Mouse (Mus musculus): ENCODE measurements around the gene Grk3.

The Grk3 gene

GRCm38 (mm10) chr5:112932878-112933567 is 82.6 kb downstream of the Grk3 start:
- no peak for DNase-seq

DNA sequence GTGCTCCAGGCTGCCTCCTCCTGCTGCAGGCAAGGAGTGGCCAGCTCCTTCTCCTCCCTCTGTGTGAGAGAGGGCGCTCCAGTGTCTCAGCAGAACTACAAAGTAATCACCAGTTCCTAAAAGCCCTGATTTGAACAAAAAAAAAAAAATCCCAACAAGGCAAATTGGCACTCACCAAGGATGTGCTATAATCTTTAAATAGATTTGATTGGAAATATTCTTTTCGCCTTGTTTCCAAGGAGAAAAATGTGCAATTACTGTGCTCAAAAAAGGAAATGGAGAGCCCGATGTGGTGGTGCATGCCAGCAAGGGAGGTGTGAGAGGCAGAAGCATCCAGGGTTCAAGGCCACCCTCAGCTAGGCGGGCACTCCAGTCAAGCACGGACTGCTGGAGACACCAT is 83.7 kb downstream of the Grk3 start:
- no peak for DNase-seq

GRCm38 (mm10) chr5:112928201-112928881 is 87.2 kb downstream of the Grk3 start:
- DNase-seq, result no peak

- DNase-seq, result no peak
Measured at GRCm38 (mm10) chr5:112925422-112925821, 90.2 kb downstream of the Grk3 start.

- DNase-seq, result no peak
Measured at GRCm38 (mm10) chr5:112924806-112925205, 90.8 kb downstream of the Grk3 start.

- DNase-seq, result no peak
Measured at GRCm38 (mm10) chr5:112923841-112924240, 91.8 kb downstream of the Grk3 start.

GRCm38 (mm10) chr5:112921914-112922313 is 93.7 kb downstream of the Grk3 start:
- DNase-seq, result no peak

DNA sequence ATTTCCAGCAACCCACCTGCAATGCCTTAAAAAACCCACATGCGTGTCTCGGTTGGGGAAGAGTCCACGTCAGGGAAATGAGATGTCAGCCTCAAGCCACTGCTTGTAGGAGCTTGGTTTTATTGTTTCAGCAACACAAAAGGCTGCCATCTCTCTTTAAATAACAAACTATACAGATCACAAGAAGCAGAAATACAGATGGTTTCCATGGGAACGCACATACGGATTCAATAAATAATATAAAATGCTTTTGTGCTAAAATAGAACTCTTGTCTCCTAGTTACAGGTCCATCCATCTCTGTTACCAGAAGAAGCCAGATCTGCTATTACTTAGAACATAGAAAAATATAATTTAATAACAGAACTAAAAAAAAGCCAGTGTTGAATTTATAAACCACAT is 105.2 kb downstream of the Grk3 start:
- no peak for DNase-seq

- peak in 1 of 2 experiments; percentile 3 for DNase-seq
Measured at GRCm38 (mm10) chr5:112908169-112908614, 107.4 kb downstream of the Grk3 start.

GRCm38 (mm10) chr5:112907504-112907903 is 108.1 kb downstream of the Grk3 start:
- DNase-seq, result peak in 1 of 2 experiments; percentile 7

DNA sequence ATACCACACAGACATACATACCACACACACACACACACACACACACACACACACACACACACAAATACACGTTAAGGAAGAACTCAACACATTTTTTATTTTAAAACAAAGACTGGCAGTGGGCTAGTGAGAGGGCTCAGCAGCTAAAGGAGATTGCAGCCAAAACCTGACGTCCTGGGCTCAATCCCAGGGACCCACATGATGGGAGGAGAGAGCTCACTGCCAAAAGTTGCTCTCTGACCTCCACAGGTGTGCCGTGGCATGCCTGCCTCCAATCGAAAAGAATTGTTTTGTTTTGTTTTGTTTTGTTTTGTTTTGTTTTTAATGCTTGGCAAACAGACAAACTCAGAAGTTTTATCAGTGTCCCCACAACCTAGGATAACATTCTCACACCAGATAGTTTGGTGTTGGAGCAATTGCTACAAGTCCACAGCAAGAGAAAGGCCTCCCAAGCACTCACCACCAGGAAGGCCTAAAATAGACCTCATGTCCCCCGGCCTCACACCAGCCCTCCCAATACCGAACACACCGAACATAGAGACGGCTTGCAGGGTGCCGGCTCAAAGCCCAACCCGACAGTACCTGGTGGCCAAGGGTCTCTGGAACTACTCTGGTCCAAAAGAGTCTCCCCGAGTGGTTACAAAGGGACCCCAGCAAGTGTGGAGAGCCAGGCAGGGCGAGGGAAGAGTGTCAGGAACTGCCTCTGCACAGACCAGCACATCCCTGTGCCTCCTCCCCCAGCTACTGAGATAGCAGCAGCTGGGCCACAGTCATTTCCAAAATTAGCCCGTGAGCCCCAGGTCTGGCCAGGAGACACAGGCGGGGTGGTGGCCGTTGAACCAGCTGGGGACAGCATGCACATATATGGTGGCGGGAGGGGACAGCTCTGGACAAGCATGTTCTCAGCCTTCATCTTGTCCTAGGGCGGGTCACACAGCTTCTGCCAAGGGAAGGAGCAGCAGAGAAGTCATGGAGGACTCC is 119.6 kb downstream of the Grk3 start, which contains the start of gene Myo18b:
Myo18b (minus strand) TSS at position 689 of the 981 bp plus-strand sequence.
- no peak for DNase-seq

DNA sequence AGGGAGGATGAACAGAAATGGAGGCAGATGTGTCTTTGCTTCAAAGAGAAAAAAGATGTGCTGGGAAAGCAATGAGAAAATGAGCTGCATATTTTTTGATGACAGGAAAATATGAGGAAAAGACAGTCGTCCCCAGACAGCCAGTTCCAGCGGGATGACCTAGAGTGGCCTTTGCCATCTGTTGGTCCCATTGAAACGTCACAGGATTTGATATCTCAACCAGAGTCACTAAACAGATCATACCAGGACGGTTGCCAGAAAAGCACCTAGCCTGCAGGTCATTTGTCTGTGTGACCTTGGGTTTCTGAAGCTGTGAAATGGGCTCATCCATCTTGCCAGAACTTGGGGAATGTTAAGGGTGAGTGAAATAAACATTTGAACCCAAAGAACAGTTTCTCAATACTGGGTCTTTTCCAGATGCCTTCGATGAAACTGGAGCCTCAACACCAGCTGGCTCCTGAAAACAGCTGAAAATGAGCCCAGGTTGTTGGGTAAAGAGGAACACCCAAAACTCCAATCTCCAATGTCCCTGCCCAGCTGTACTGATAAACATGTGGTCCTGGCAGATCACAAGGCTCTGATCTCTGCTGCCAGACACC is 122.0 kb downstream of the Grk3 start:
- no peak for DNase-seq

DNA sequence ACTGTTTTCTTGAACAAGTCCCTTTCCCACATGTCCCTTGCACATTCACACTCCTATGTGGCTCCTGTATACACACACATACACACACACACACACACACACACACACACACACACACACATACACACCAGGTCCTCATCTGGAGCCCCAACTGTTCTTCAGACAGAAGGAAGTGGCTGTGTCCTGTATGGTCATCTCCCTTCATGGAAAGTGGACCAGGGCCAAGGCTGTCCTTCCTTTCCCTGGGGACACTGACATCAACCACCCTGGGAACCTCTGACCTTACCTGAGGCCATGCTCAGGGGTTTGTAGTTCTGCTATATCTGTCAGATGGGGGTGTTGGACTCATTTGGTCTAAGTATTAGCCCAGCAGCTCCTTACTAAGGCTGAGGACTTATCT is 123.2 kb downstream of the Grk3 start:
- DNase-seq, result no peak

DNA sequence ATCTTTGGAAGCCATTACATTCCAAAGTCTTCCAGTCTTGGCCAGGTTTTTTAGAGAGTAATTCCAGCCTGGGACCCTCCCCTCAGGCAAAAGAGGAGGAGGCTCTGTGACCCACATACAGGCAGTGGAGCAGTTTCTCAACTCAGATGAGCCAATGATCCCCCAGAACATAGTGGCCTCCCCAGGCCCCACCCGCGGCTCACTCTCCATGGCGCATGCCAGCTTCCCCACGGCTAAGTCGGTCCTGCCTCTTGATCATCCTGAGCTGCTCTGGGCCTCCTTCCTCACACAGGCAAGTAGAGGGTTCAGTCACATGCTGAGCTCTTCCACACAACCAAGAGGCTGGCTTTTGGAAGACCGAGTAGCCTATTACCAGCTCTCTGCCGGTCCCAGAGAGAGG is 126.9 kb downstream of the Grk3 start:
- DNase-seq, result no peak

DNA sequence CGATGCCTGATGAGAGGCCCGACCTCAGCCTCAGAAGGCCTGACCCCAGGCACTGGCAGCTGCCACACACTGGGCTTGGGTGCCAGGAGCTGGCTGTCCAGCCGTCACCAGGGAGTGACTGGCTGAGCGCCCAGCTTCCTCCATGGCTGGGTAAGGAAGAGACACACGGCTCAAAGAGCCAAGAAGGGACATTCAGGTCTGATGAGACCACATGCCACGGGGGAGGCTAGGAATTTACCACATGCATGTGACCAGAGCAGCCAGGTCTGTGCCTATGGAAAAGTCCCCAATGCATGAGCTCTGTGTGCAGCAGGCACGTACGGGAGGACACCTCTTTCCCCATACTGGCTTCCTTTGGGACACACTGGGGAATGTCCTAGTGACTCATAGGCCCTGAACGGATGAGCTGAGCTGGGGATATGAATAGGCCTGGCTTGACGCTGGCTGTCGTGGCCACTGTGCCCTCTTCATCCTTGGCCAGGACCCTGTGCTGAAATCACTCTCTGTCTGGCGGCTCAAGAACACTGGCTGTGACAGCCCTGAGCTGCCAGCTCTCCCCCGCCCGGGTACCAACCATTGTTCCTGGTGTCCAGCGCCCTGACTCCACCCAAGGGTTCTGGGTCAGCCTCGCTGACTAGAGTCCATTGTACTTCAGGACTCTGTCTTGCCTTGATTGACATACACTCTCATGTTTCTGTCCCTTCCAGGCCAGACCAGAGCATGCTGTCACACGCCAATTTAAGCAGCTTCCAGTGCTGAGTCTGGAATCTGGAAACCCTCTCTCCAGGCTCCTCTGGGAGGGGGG is 128.7 kb downstream of the Grk3 start:
- no peak for DNase-seq

DNA sequence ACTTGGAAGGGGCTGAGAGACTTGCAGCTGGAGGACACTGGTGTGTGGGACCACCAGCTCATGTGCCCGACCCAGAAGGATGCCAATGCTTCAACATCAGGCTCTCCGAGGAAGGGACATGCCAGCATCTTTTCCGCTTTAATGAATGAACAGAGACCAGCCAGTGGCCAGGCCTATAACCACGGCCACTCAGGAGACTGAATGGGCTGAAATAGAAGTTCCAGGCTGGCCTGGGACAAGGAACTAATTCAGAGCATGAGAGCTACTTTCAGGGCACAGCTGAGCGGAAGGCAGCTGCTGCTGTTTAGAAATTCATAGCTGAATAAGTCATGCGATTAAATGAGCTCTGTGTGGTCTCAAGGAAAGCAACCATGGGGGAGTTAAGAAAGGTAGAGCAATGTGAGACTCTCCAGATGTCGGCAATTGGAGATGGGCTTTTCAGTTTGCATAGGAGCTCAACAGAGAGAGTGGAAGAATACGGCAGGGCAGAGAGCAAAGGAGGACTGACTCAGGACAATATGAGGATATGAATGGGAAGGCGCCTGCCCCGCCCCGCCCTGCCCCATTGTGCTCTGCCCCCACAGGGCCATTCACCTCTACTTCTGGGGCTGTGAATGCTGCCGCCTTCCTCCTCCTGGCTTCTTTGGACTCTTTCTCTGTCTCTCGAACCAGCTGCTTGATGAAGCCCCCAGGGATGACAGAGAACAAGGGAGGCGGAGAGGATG is 138.0 kb downstream of the Grk3 start:
- DNase-seq, result no peak

GRCm38 (mm10) chr5:112876846-112877390 is 138.7 kb downstream of the Grk3 start:
- peak in 1 of 2 experiments; percentile 43 for DNase-seq

DNA sequence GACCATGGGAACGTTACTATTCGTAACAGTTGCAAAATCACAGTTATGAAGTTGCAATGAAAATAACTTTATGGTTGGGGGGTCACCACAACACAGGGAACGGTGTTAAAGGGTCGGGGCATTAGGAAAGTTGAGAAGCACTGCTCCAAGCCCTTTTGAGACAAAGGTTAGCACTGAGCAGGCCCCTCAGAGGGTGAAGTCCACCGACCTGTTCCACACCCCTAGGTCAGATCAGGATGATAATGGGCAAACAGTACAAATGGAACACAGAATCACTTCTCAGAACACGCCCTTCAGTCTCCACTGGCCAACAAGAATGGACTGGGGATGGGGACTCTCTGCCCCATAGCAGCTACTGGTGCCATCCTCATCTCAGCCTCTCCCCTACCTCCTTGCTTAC is 142.6 kb downstream of the Grk3 start:
- no peak for DNase-seq

DNA sequence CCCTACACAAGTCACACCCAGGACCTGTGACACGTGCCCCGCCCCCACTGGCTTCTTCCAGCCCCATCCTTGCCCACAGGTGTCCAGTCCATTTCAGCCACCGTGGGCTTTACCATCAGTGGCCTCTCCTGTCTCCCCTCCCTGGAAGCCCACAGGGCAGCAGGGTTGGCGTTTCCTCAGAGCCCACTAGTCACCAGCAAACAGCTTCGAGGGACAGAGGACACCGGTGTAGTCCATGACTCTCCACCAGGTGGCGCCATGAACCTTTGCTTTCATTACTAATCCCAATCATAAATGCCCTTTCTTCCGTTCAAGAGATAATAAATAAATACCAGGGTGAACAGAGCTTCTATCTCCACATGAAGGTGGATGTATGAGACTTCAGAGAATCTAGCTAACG is 144.9 kb downstream of the Grk3 start:
- DNase-seq, result peak; percentile 37 to 62

DNA sequence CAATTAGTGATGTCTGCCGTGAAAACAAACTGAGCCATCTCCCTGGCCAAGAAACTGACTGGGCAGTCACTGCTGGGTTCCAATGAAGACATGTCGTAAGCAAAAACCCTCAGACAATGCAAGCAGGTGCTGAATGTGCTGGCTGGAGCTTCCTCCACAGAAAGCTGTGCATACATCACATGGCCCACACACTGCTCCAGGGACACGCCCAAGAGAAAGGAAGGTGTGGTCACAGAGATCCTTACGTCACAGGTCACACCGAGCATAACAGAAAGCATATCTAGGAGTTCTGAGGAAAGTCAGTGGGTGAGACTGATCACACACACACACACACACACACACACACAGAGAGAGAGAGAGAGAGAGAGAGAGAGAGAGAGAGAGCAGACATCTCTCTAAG is 147.0 kb downstream of the Grk3 start:
- no peak for DNase-seq
